Mouse (Mus musculus) limb, embryonic 13.5 days (tissue): ENCODE results near the gene 1700001C02Rik. TPM values are rescaled to one million over a fixed set of nuclear protein-coding genes. Genes with fewer than 3 reads are reported as not detected.

Source experiments
- ATAC-seq: fragments of 200-750 bp; cut with Nextera tagmentation; 2 replicates; pipeline ENCODE4 v1.8.0; 2017; ENCODE audit warnings: low read depth, moderate number of reproducible peaks, moderate TSS enrichment; ENCODE audit not compliant: low FRiP score
- H3K27ac ChIP-seq: fragments of 300-500 bp; sonication (generic); 2 replicates; pipeline ENCODE4 v1.5.1; 2015; ENCODE audit warnings: inconsistent platforms, mild to moderate bottlenecking, moderate library complexity
- H3K27me3 ChIP-seq: fragments of 300-500 bp; sonication (generic); 2 replicates; pipeline ENCODE4 v1.6.1; 2015; ENCODE audit warnings: mild to moderate bottlenecking, inconsistent platforms
- H3K36me3 ChIP-seq: fragments of 300-500 bp; sonication (generic); 2 replicates; pipeline ENCODE4 v1.6.1; 2015; ENCODE audit warnings: inconsistent platforms, mild to moderate bottlenecking, moderate library complexity
- H3K4me1 ChIP-seq: fragments of 300-500 bp; sonication (generic); 2 replicates; pipeline ENCODE4 v1.6.1; 2015; ENCODE audit warnings: inconsistent platforms
- H3K4me2 ChIP-seq: fragments of 300-500 bp; sonication (generic); replicated peaks from 2 replicates; pipeline ENCODE4 v1.6.1; 2015; ENCODE audit warnings: inconsistent platforms, mild to moderate bottlenecking, moderate library complexity
- H3K4me3 ChIP-seq: fragments of 300-500 bp; sonication (generic); 2 replicates; pipeline ENCODE4 v1.5.1; 2015; ENCODE audit warnings: moderate library complexity, mild to moderate bottlenecking, inconsistent platforms
- H3K9ac ChIP-seq: fragments of 300-500 bp; sonication (generic); 2 replicates; pipeline ENCODE4 v1.6.1; 2015; ENCODE audit warnings: mild to moderate bottlenecking, inconsistent platforms
- H3K9me3 ChIP-seq: fragments of 300-500 bp; sonication (generic); 2 replicates; pipeline ENCODE4 v1.6.1; 2016; ENCODE audit warnings: inconsistent platforms
- WGBS: fragments of 180-500 bp; shearing (Covaris S2); methylation state at CpG from one replicate; pipeline ENCODE4 v1.1.7; 2015; 5-methylcytosine and 5-hydroxymethylcytosine counted together
- polyA plus RNA-seq: library from polyadenylated mRNA; unstranded; fragments of >200 nt; fragmentation: Nextera tagmentation; extraction: Ambion mirVana; gene quantifications from 2 replicates; pipeline ENCODE4 v1.2.1, GENCODE M21; 2015

1700001C02Rik gene
- polyA plus RNA-seq, 1 experiment from 2014 or later: not detected

GRCm38 (mm10) chr5:30466315-30466714 is 468 bp downstream of the 1700001C02Rik start:
- Histone ChIP-seq H3K27ac (no peak overlapping the region), H3K9ac (0 out of 2 replicates have a peak overlapping the region, but pooled peaks have one; percentile 6), H3K4me2 (peak overlapping the region; percentile 59), H3K4me1 (peaks cover 29% of the 10 kb centered on the region), H3K27me3 (peaks cover 52% of the 10 kb centered on the region), H3K4me3 (peak overlapping the region; percentile 31), H3K36me3 (no peaks in the 10 kb centered on the region), H3K9me3 (no peaks in the 10 kb centered on the region)
- ATAC-seq: no peak
- WGBS: 32% methylated on average over 9 of the region's 9 CpGs

GRCm38 (mm10) chr5:30470454-30470853 is 4.6 kb downstream of the 1700001C02Rik start:
- Histone ChIP-seq H3K36me3 (no peaks in the 10 kb centered on the region), H3K4me2 (no peak overlapping the region), H3K27ac (no peak overlapping the region), H3K27me3 (peaks cover 22% of the 10 kb centered on the region), H3K4me3 (no peak overlapping the region), H3K4me1 (peaks cover 19% of the 10 kb centered on the region), H3K9me3 (no peaks in the 10 kb centered on the region), H3K9ac (no peak overlapping the region)
- WGBS: 50% methylated on average over 6 of the region's 6 CpGs
- ATAC-seq: no peak

GRCm38 (mm10) chr5:30472148-30472547 is 6.3 kb downstream of the 1700001C02Rik start:
- Histone ChIP-seq H3K4me3 (no peak overlapping the region), H3K9ac (no peak overlapping the region), H3K27me3 (peaks cover 5% of the 10 kb centered on the region), H3K27ac (no peak overlapping the region), H3K9me3 (no peaks in the 10 kb centered on the region), H3K4me1 (peaks cover 7% of the 10 kb centered on the region; the same call in 1 of the 2 replicates), H3K4me2 (no peak overlapping the region), H3K36me3 (no peaks in the 10 kb centered on the region)
- WGBS: 69% methylated on average over 5 of the region's 5 CpGs
- ATAC-seq: no peak

GRCm38 (mm10) chr5:30476534-30476933 is 10.7 kb downstream of the 1700001C02Rik start:
- H3K9me3 ChIP-seq: no peaks in the 10 kb centered on the region
- no peaks in the 10 kb centered on the region for H3K4me1 ChIP-seq
- H3K27ac ChIP-seq: no peak overlapping the region
- no peak overlapping the region for H3K4me2 ChIP-seq
- no peak overlapping the region for H3K9ac ChIP-seq
- WGBS: 45% methylated on average over 10 of the region's 10 CpGs
- H3K4me3 ChIP-seq: no peak overlapping the region
- no peaks in the 10 kb centered on the region for H3K36me3 ChIP-seq
- H3K27me3 ChIP-seq: no peaks in the 10 kb centered on the region
- ATAC-seq: no peak

GRCm38 (mm10) chr5:30482319-30482718 is 16.5 kb downstream of the 1700001C02Rik start:
- no peak for ATAC-seq
- H3K4me2 ChIP-seq: no peak overlapping the region
- no peaks in the 10 kb centered on the region for H3K4me1 ChIP-seq
- H3K4me3 ChIP-seq: no peak overlapping the region
- H3K36me3 ChIP-seq: no peaks in the 10 kb centered on the region
- 17% methylated on average over 5 of the region's 5 CpGs for WGBS
- H3K9me3 ChIP-seq: no peaks in the 10 kb centered on the region
- no peaks in the 10 kb centered on the region for H3K27me3 ChIP-seq
- no peak overlapping the region for H3K9ac ChIP-seq
- no peak overlapping the region for H3K27ac ChIP-seq

GRCm38 (mm10) chr5:30483533-30483932 is 17.7 kb downstream of the 1700001C02Rik start:
- Histone ChIP-seq H3K27me3 (no peaks in the 10 kb centered on the region), H3K4me2 (no peak overlapping the region), H3K4me1 (no peaks in the 10 kb centered on the region), H3K9me3 (no peaks in the 10 kb centered on the region), H3K27ac (no peak overlapping the region), H3K36me3 (no peaks in the 10 kb centered on the region), H3K9ac (no peak overlapping the region), H3K4me3 (no peak overlapping the region)
- WGBS: 77% methylated on average over 8 of the region's 8 CpGs
- no peak for ATAC-seq

- Histone ChIP-seq H3K27ac (no peak overlapping the region), H3K4me2 (no peak overlapping the region), H3K36me3 (no peaks in the 10 kb centered on the region), H3K4me1 (no peaks in the 10 kb centered on the region), H3K9ac (no peak overlapping the region), H3K4me3 (no peak overlapping the region), H3K27me3 (no peaks in the 10 kb centered on the region), H3K9me3 (no peaks in the 10 kb centered on the region)
- no peak for ATAC-seq
- WGBS: 63% methylated on average over 5 of the region's 5 CpGs
Measured at GRCm38 (mm10) chr5:30484591-30484990, 18.7 kb downstream of the 1700001C02Rik start.

GRCm38 (mm10) chr5:30485136-30485535 is 19.3 kb downstream of the 1700001C02Rik start:
- Histone ChIP-seq H3K27ac (no peak overlapping the region), H3K27me3 (no peaks in the 10 kb centered on the region), H3K4me2 (no peak overlapping the region), H3K4me3 (no peak overlapping the region), H3K9ac (no peak overlapping the region), H3K4me1 (no peaks in the 10 kb centered on the region), H3K9me3 (no peaks in the 10 kb centered on the region), H3K36me3 (no peaks in the 10 kb centered on the region)
- WGBS: 84% methylated on average over 6 of the region's 6 CpGs
- no peak for ATAC-seq

GRCm38 (mm10) chr5:30490215-30490614 is 24.4 kb downstream of the 1700001C02Rik start:
- no peak overlapping the region for H3K27ac ChIP-seq
- H3K4me2 ChIP-seq: no peak overlapping the region
- no peaks in the 10 kb centered on the region for H3K9me3 ChIP-seq
- H3K36me3 ChIP-seq: no peaks in the 10 kb centered on the region
- no peak for ATAC-seq
- peaks cover 11% of the 10 kb centered on the region; the same call in 1 of the 2 replicates for H3K4me1 ChIP-seq
- H3K9ac ChIP-seq: no peak overlapping the region
- no peaks in the 10 kb centered on the region for H3K27me3 ChIP-seq
- H3K4me3 ChIP-seq: no peak overlapping the region

GRCm38 (mm10) chr5:30490845-30491244 is 25.0 kb downstream of the 1700001C02Rik start:
- no peak overlapping the region for H3K27ac ChIP-seq
- WGBS: 79% methylated on average over 5 of the region's 5 CpGs
- no peaks in the 10 kb centered on the region for H3K36me3 ChIP-seq
- H3K9ac ChIP-seq: no peak overlapping the region
- no peaks in the 10 kb centered on the region for H3K27me3 ChIP-seq
- no peaks in the 10 kb centered on the region for H3K9me3 ChIP-seq
- no peak for ATAC-seq
- H3K4me2 ChIP-seq: no peak overlapping the region
- peaks cover 13% of the 10 kb centered on the region; the same call in 1 of the 2 replicates for H3K4me1 ChIP-seq
- no peak overlapping the region for H3K4me3 ChIP-seq

GRCm38 (mm10) chr5:30493723-30494122 is 27.9 kb downstream of the 1700001C02Rik start:
- Histone ChIP-seq H3K36me3 (no peaks in the 10 kb centered on the region), H3K9me3 (no peaks in the 10 kb centered on the region), H3K27ac (no peak overlapping the region), H3K4me1 (peaks cover 33% of the 10 kb centered on the region), H3K27me3 (no peaks in the 10 kb centered on the region), H3K9ac (no peak overlapping the region), H3K4me2 (no peak overlapping the region), H3K4me3 (no peak overlapping the region)
- 78% methylated on average over 7 of the region's 7 CpGs for WGBS
- no peak for ATAC-seq

GRCm38 (mm10) chr5:30494606-30495005 is 28.8 kb downstream of the 1700001C02Rik start:
- Histone ChIP-seq H3K4me2 (no peak overlapping the region), H3K27me3 (no peaks in the 10 kb centered on the region), H3K36me3 (no peaks in the 10 kb centered on the region), H3K9ac (no peak overlapping the region), H3K4me3 (no peak overlapping the region), H3K9me3 (no peaks in the 10 kb centered on the region), H3K4me1 (peaks cover 33% of the 10 kb centered on the region), H3K27ac (no peak overlapping the region)
- WGBS: 55% methylated on average over 7 of the region's 7 CpGs
- ATAC-seq: peak; percentile 57; the same call in 1 of the 2 replicates

GRCm38 (mm10) chr5:30495288-30495687 is 29.4 kb downstream of the 1700001C02Rik start:
- 78% methylated on average over 2 of the region's 2 CpGs for WGBS
- Histone ChIP-seq H3K4me3 (no peak overlapping the region), H3K9me3 (no peaks in the 10 kb centered on the region), H3K27me3 (no peaks in the 10 kb centered on the region), H3K27ac (no peak overlapping the region), H3K4me2 (no peak overlapping the region), H3K9ac (no peak overlapping the region), H3K36me3 (no peaks in the 10 kb centered on the region), H3K4me1 (peaks cover 33% of the 10 kb centered on the region)
- ATAC-seq: no peak
